Comparison of ENCODE assay signal across 8 mouse cellular contexts in genomic region chr16:16224506-16224924, GRCm38 (mm10). TPM values are rescaled to one million over a fixed set of nuclear protein-coding genes. Genes with fewer than 3 reads are reported as not detected.
A peak's percentile ranks its signal among the peaks of the same experiment; 100 is the strongest.
DNase-seq lines count a peak whose midpoint lies in the region; ATAC-seq lines count a peak whose summit lies in the region.

No protein-coding gene starts in this region.

- no peak overlapping the region for H3K4me3 ChIP-seq in forebrain, embryonic 11.5 days (ENCODE audit: low read depth, low read length)

- ATAC-seq in forebrain, embryonic 11.5 days (replicated peaks; ENCODE audit: low FRiP score): peak; percentile 89
- no peak for ATAC-seq in megakaryocyte-erythroid progenitor cell, adult 5-6 weeks (replicated peaks; ENCODE audit: low FRiP score, low TSS enrichment, poor library complexity, severe bottlenecking)

- whole genome bisulfite sequencing in forebrain, embryonic 11.5 days: 17% methylated on average over 4 of the region's 4 CpGs

- DNase-seq in ovary, adult 18-20 months (ENCODE audit: low spot score): peak; percentile 56
- DNase-seq in ovary, postnatal 14 days (ENCODE audit: low spot score): no peak
- DNase-seq in forebrain, embryonic 11.5 days (ENCODE audit: low spot score): peak; percentile 60
- DNase-seq in kidney, adult 9 months: peak; percentile 64
- peak; percentile 88 for DNase-seq in lung, postnatal 25 days (ENCODE audit: low spot score)
- no peak for DNase-seq in layer of hippocampus, postnatal 36 days
- no peak for DNase-seq in gastrocnemius, postnatal 36 days

- intact Hi-C loops in gastrocnemius, postnatal 36 days (cut with DNase I): no loop called here

- H3K36me3 ChIP-seq in forebrain, embryonic 11.5 days (ENCODE audit: control insufficient read depth, insufficient read depth, low read length): no peaks in the 10 kb centered on the region

- H3K9me3 ChIP-seq in forebrain, embryonic 11.5 days (ENCODE audit: control insufficient read depth, low read length): no peaks in the 10 kb centered on the region

- H3K27me3 ChIP-seq in forebrain, embryonic 11.5 days (ENCODE audit: control insufficient read depth, insufficient read depth, low read length): no peaks in the 10 kb centered on the region

- 0 out of 2 replicates have a peak overlapping the region, but pooled peaks have one; percentile 6 for H3K27ac ChIP-seq in forebrain, embryonic 11.5 days (ENCODE audit: low read depth, low read length)

- H3K9ac ChIP-seq in forebrain, embryonic 11.5 days (ENCODE audit: low read length): no peak overlapping the region

- peaks cover 7% of the 10 kb centered on the region; the same call in 1 of the 2 replicates for H3K4me1 ChIP-seq in forebrain, embryonic 11.5 days (replicated peaks; ENCODE audit: control insufficient read depth, insufficient read depth, low read length)

- 0 out of 2 replicates have a peak overlapping the region, but pooled peaks have one; percentile 5 for H3K4me2 ChIP-seq in forebrain, embryonic 11.5 days (ENCODE audit: low read depth, low read length, severe bottlenecking)

RNA-seq across cellular contexts. Expression of gene Pkp2, which starts 11.4 kb away (rescaled TPM):
- 4.0 and 4.4 TPM in 2 replicates for polyA plus RNA-seq in forebrain, embryonic 11.5 days (2014; fragmentation: Nextera tagmentation; extraction: Ambion mirVana)
- total RNA-seq in layer of hippocampus, postnatal 36 days (2021): 10 to 100 TPM; 47.4 to 57.3 TPM
- 1.2 TPM in 1 of 2 replicates, not detected in the other for total RNA-seq in megakaryocyte-erythroid progenitor cell, adult 5-6 weeks (2014; fragmentation: Nextera tagmentation)
- 1.1 TPM in 1 of 2 replicates, not detected in the other for total RNA-seq in megakaryocyte-erythroid progenitor cell, adult 5-6 weeks (2017)
- total RNA-seq in gastrocnemius, postnatal 36 days (2021): 1 to 10 TPM; 2.1 to 2.4 TPM

Comparison
In these comparisons a context has a peak if more than half of its experiments do, and no peak if none do; other contexts are left out.
1. DNase-seq: peak in ovary, adult 18-20 months (single experiment), forebrain, embryonic 11.5 days (single experiment), kidney, adult 9 months (single experiment) and lung, postnatal 25 days (single experiment); none in ovary, postnatal 14 days (single experiment), layer of hippocampus, postnatal 36 days (0 of 2) and gastrocnemius, postnatal 36 days (0 of 2).
2. RNA of gene Pkp2, which starts 11.4 kb away (total RNA-seq): 47.4 to 57.3 TPM in layer of hippocampus, postnatal 36 days; 2.1 to 2.4 TPM in gastrocnemius, postnatal 36 days and 1.1 to 1.2 TPM in megakaryocyte-erythroid progenitor cell, adult 5-6 weeks; every median in the first group is over 10 times any median in the second.